Mouse (Mus musculus) forebrain, embryonic 10.5 days (tissue): Measurements from ENCODE around the gene Rpl10a. TPM values are rescaled to one million over a fixed set of nuclear protein-coding genes. Genes with fewer than 3 reads are reported as not detected.

Source experiments
- DNase-seq: peaks from one replicate; pipeline ENCODE4 v3.0.0-alpha.2; 2017; ENCODE audit warnings: low spot score; ENCODE audit errors: extremely low spot score
- H3K27ac ChIP-seq: fragments of 300-500 bp; sonication (generic); 2 replicates; pipeline ENCODE4 v1.5.1; 2016; ENCODE audit warnings: mild to moderate bottlenecking
- H3K27me3 ChIP-seq: fragments of 300-500 bp; sonication (generic); 2 replicates; pipeline ENCODE4 v1.6.1; 2016; ENCODE audit warnings: mild to moderate bottlenecking; ENCODE audit not compliant: poor library complexity, severe bottlenecking
- H3K36me3 ChIP-seq: fragments of 300-500 bp; sonication (generic); replicated peaks from 2 replicates; pipeline ENCODE4 v1.6.1; 2016; ENCODE audit warnings: mild to moderate bottlenecking, moderate library complexity
- H3K4me1 ChIP-seq: fragments of 300-500 bp; sonication (generic); 2 replicates; pipeline ENCODE4 v1.6.1; 2016
- H3K4me3 ChIP-seq: fragments of 300-500 bp; sonication (generic); 2 replicates; pipeline ENCODE4 v1.5.1; 2016; ENCODE audit warnings: mild to moderate bottlenecking, moderate library complexity
- H3K9me3 ChIP-seq: fragments of 300-500 bp; sonication (generic); 2 replicates; pipeline ENCODE4 v1.6.1; 2016; ENCODE audit warnings: mild to moderate bottlenecking, moderate library complexity
- WGBS: fragments of 180-500 bp; shearing (Covaris S2); methylation state at CpG from one replicate; pipeline ENCODE4 v1.1.7; 2016; 5-methylcytosine and 5-hydroxymethylcytosine counted together
- polyA plus RNA-seq: library from polyadenylated mRNA; unstranded; fragments of >200 nt; fragmentation: Nextera tagmentation; extraction: Ambion mirVana; gene quantifications from 2 replicates; pipeline ENCODE4 v1.2.1, GENCODE M21; 2016

Gene Rpl10a
- polyA plus RNA-seq, 1 experiment from 2014 or later: 511 TPM

DNA sequence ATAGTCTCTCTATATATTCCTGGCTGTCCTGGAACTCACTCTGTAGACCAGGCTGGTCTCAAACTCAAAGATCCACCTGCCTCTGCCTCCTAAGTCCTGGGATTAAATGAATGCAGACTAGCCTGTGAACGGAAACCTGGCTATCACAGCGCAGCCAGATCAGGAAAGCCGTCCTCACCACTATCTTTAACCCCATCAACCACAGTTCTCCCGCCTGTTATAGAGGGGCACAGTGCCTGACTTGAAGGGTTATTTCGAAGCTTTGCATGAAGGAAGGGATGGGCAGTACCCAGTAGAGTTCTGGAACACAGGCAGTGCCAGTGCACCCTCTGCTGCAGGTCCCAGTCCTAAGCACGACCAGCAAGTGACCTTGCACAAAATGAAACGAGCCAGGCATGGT lies 36.9 kb upstream of the Rpl10a start:
- no peak for DNase-seq
- Histone ChIP-seq H3K27me3 (no peaks in the 10 kb centered on the region), H3K9me3 (peaks cover 3% of the 10 kb centered on the region; the same call in 1 of the 2 replicates), H3K4me1 (peaks cover 27% of the 10 kb centered on the region), H3K4me3 (no peak overlapping the region), H3K27ac (no peak overlapping the region), H3K36me3 (peaks cover 13% of the 10 kb centered on the region)
- 83% methylated on average over 7 of the region's 7 CpGs for WGBS

- H3K36me3 ChIP-seq: peaks cover 24% of the 10 kb centered on the region
- no peak overlapping the region for H3K4me3 ChIP-seq
- no peaks in the 10 kb centered on the region for H3K27me3 ChIP-seq
- peaks cover 3% of the 10 kb centered on the region; the same call in 1 of the 2 replicates for H3K9me3 ChIP-seq
- WGBS: 84% methylated on average over 4 of the region's 4 CpGs
- H3K4me1 ChIP-seq: peaks cover 20% of the 10 kb centered on the region
- H3K27ac ChIP-seq: peak overlapping the region; percentile 40; the same call in 1 of the 2 replicates
- DNase-seq: no peak
These were observed 34.6 kb upstream of the Rpl10a start for GRCm38 (mm10) chr17:28293716-28294115.

- H3K4me1 ChIP-seq: peaks cover 26% of the 10 kb centered on the region
- no peak overlapping the region for H3K4me3 ChIP-seq
- H3K27me3 ChIP-seq: no peaks in the 10 kb centered on the region
- H3K9me3 ChIP-seq: peaks cover 3% of the 10 kb centered on the region; the same call in 1 of the 2 replicates
- no peak for DNase-seq
- peak overlapping the region; percentile 40; the same call in 1 of the 2 replicates for H3K27ac ChIP-seq
- H3K36me3 ChIP-seq: peaks cover 34% of the 10 kb centered on the region
- 81% methylated on average over 17 of the region's 17 CpGs for WGBS
These were observed 33.6 kb upstream of the Rpl10a start for GRCm38 (mm10) chr17:28294449-28295333.

GRCm38 (mm10) chr17:28298888-28299287 lies 29.4 kb upstream of the Rpl10a start:
- Histone ChIP-seq H3K9me3 (no peaks in the 10 kb centered on the region), H3K4me1 (peaks cover 38% of the 10 kb centered on the region), H3K27me3 (no peaks in the 10 kb centered on the region), H3K4me3 (no peak overlapping the region), H3K36me3 (peaks cover 23% of the 10 kb centered on the region), H3K27ac (no peak overlapping the region)
- 94% methylated on average over 17 of the region's 17 CpGs for WGBS
- DNase-seq: no peak

- Histone ChIP-seq H3K27me3 (no peaks in the 10 kb centered on the region), H3K9me3 (no peaks in the 10 kb centered on the region), H3K4me3 (no peak overlapping the region), H3K36me3 (peaks cover 23% of the 10 kb centered on the region), H3K27ac (peak overlapping the region; percentile 68), H3K4me1 (peaks cover 36% of the 10 kb centered on the region)
- no peak for DNase-seq
- WGBS: 57% methylated on average over 11 of the region's 11 CpGs
These were observed 28.5 kb upstream of the Rpl10a start for GRCm38 (mm10) chr17:28299669-28300320.

- no peak for DNase-seq
- no peaks in the 10 kb centered on the region for H3K9me3 ChIP-seq
- H3K27me3 ChIP-seq: no peaks in the 10 kb centered on the region
- peaks cover 36% of the 10 kb centered on the region for H3K4me1 ChIP-seq
- no peak overlapping the region for H3K4me3 ChIP-seq
- H3K27ac ChIP-seq: peak overlapping the region; percentile 68
- 68% methylated on average over 9 of the region's 9 CpGs for WGBS
- peaks cover 23% of the 10 kb centered on the region for H3K36me3 ChIP-seq
These were observed 27.9 kb upstream of the Rpl10a start for GRCm38 (mm10) chr17:28300323-28300722.

- H3K9me3 ChIP-seq: no peaks in the 10 kb centered on the region
- peaks cover 23% of the 10 kb centered on the region for H3K36me3 ChIP-seq
- WGBS: 80% methylated on average over 3 of the region's 3 CpGs
- H3K4me3 ChIP-seq: no peak overlapping the region
- H3K4me1 ChIP-seq: peaks cover 35% of the 10 kb centered on the region
- no peaks in the 10 kb centered on the region for H3K27me3 ChIP-seq
- peak overlapping the region; percentile 68; the same call in 1 of the 2 replicates for H3K27ac ChIP-seq
- DNase-seq: no peak
These were observed 27.4 kb upstream of the Rpl10a start for GRCm38 (mm10) chr17:28300850-28301249.

- no peak for DNase-seq
- Histone ChIP-seq H3K27me3 (no peaks in the 10 kb centered on the region), H3K27ac (no peak overlapping the region), H3K4me1 (peaks cover 29% of the 10 kb centered on the region), H3K36me3 (no peaks in the 10 kb centered on the region; the same call in 1 of the 2 replicates), H3K4me3 (no peak overlapping the region), H3K9me3 (no peaks in the 10 kb centered on the region)
- WGBS: 61% methylated on average over 10 of the region's 10 CpGs
These were observed 23.1 kb upstream of the Rpl10a start for GRCm38 (mm10) chr17:28305172-28305571.

DNA sequence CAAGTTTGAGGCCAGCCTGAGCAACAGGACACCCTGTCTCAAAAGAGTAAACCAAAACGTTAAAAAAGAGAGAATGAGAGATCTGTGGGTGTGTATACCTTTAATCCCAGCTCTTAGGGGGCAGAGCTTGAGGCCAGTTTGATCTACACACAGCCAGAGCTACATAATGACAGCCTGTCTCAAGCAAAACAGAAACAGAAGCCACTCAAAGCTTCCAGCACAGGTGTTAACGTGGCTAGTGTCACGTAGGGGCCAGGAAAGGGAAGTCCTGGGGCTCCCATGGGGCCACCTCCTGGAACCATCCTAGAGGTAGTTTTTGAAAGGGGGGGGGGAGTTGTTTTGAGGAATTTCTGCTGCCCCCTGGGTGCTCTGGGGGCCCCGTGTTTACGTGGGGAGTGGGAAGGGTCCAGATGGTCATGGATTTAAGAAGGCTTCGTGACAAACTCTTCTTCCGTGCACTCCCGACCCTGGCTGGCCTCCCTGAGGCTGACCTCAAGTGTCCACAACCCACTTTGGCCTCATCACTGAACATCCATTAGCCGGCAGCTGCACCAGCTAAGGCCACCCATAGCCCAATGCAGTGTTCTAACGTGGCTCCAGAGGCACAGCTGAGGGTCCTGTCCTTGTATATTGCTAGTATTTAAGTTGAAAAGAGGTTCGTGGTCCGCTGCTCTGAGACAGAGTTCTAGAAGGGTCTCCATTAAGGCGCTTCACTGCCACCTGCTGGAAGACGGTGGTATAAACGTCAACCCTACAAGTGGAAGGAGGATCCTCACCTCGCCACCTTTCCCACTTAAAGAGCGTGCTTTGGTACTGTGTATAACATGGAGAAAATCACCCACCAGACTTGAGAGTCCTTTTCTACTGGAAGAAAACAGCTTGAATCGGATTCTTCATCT lies 19.7 kb upstream of the Rpl10a start:
- Histone ChIP-seq H3K4me3 (no peak overlapping the region), H3K27me3 (no peaks in the 10 kb centered on the region), H3K4me1 (peaks cover 27% of the 10 kb centered on the region), H3K9me3 (no peaks in the 10 kb centered on the region), H3K27ac (peak overlapping the region; percentile 63), H3K36me3 (no peaks in the 10 kb centered on the region)
- WGBS: 23% methylated on average over 18 of the region's 18 CpGs
- DNase-seq: peak; percentile 86

- H3K9me3 ChIP-seq: no peaks in the 10 kb centered on the region
- no peaks in the 10 kb centered on the region for H3K27me3 ChIP-seq
- H3K27ac ChIP-seq: no peak overlapping the region
- DNase-seq: no peak
- H3K4me1 ChIP-seq: peaks cover 36% of the 10 kb centered on the region
- 86% methylated on average over 3 of the region's 3 CpGs for WGBS
- peaks cover 4% of the 10 kb centered on the region for H3K36me3 ChIP-seq
- no peak overlapping the region for H3K4me3 ChIP-seq
These were observed 17.4 kb upstream of the Rpl10a start for GRCm38 (mm10) chr17:28310831-28311230.

DNA sequence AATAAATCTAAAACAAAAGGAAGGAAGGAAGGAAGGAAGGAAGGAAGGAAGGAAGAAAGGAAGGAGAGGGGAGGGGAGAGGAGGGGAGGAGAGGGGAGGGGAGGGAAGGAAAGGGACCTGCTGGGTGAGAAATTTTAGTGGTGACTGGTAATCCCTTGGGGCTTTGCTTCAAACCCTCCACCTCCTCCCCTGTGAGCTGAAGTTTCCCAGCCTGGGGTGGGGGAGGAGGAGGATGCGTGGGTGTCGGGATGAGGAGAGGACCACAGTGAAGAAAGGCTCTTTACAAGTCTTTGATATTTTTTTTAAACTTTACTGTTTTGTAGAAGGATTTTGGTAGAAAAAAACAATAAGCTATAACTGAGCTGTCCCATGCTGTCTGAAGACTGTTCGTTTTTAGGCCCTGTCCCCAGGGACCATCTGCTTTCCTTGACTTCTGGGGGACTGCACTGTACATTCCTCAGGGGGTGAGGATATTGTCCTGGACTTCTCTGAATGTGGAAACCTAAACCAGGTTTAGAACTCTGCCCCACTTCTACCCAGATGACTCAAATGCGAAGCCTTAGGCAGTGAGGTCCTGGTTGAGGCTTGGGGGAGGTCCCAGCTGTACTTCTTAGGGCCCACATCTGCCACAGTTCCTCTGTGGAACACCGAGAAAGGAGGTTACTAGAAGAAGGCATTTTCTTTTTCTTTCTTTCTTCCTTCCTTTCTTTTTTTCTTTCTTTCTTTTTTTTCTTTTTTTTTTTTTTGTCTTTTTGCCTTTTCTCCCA lies 16.7 kb upstream of the Rpl10a start:
- peaks cover 43% of the 10 kb centered on the region for H3K4me1 ChIP-seq
- no peak overlapping the region for H3K4me3 ChIP-seq
- 78% methylated on average over 5 of the region's 5 CpGs for WGBS
- H3K9me3 ChIP-seq: no peaks in the 10 kb centered on the region
- no peak overlapping the region for H3K27ac ChIP-seq
- peaks cover 11% of the 10 kb centered on the region for H3K36me3 ChIP-seq
- no peak for DNase-seq
- no peaks in the 10 kb centered on the region for H3K27me3 ChIP-seq
